Mouse (Mus musculus) embryonic stem cell, embryonic (primary cell): Measurements from ENCODE around the gene Unc79.

Source experiments
- CTCF ChIA-PET, 4 experiments: fragments of 300-600 bp in 2 of 4; fragments of 350-600 bp in 2 of 4; sonication (Branson Sonifier 250); formaldehyde crosslinking; loops; one replicate each; lab custom pipeline; 2022; ENCODE audit warnings: inconsistent platforms in 2 of 4; lab: Charles Lee
- POLR2A ChIA-PET, 4 experiments: fragments of 300-600 bp in 2 of 4; fragments of 350-600 bp in 2 of 4; sonication (Branson Sonifier 250); formaldehyde crosslinking; loops; one replicate each; lab custom pipeline; 2022; ENCODE audit warnings: antibody characterized with exemption in 4 of 4, inconsistent platforms in 1 of 4; lab: Charles Lee

Gene Unc79

GRCm38 (mm10) chr12:102987736-102988135 is 39.1 kb downstream of the Unc79 start:
- ChIA-PET POLR2A (no interaction called here), CTCF (no interaction called here)

DNA sequence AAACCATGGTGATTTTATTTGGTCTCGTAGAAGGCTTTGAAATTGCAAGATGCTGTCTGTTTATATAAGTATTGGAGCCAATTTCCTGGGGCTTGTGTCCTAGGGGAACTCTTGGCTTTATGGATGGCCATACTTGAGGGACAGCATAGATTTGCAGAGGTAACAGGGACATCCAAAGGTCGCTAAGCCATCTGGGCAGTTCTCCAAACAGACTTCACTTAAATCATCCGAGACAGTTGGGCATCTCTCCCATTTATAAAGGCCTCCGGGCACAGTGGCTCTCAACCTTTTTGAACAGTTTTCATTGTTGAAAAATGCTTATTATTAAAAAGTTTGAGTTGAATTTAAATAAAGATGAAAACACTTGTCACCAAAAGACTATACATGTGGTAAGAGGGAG is 59.8 kb downstream of the Unc79 start:
- ChIA-PET CTCF (no interaction called here), POLR2A (interaction anchor here in 1 of 4 experiments (0.7 kb wide), 1 partner anchor 60 kb away, joined by 3 read pairs; no protein-coding TSS in a partner anchor)

DNA sequence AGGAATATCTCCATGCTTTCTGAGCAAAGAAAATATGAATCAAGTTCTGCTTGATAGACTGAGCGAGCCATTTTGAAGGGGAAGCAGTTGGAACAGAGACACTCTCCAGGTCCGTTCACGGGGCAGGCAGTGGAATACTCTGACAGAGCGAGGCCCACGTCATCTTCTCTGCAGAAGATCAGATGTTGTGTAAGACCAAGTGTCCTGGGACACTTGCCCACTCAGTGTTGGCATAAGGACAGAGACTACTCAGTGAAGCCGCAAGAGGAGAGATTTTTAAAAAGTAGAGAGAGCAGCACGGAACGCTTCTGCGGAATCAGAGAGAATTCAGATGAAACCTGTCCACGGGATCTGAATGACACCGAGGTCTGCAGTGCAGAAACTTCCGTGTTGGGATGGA is 69.5 kb downstream of the Unc79 start:
- POLR2A ChIA-PET, result interaction anchor here in 1 of 4 experiments (0.6 kb wide), 1 partner anchor 9 kb away, joined by 3 read pairs; no protein-coding TSS in a partner anchor
- CTCF ChIA-PET, result no interaction called here

- ChIA-PET CTCF (interaction anchor here in 3 of 4 experiments (0.5 to 0.7 kb wide), 3 partner anchors 10 to 1034 kb away, joined by 3 to 5 read pairs (median 3); no protein-coding TSS in a partner anchor), POLR2A (no interaction called here)
These were observed 88.0 kb downstream of the Unc79 start for GRCm38 (mm10) chr12:103036692-103037091.

- ChIA-PET POLR2A (interaction anchor here in 1 of 4 experiments (0.7 kb wide), 1 partner anchor 456 kb away, joined by 3 read pairs; no protein-coding TSS in a partner anchor), CTCF (no interaction called here)
These were observed 90.7 kb downstream of the Unc79 start for GRCm38 (mm10) chr12:103039332-103039731.

GRCm38 (mm10) chr12:103040136-103040535 is 91.5 kb downstream of the Unc79 start:
- ChIA-PET CTCF (no interaction called here), POLR2A (interaction anchor here in 1 of 4 experiments (0.7 kb wide), 1 partner anchor 455 kb away, joined by 3 read pairs; no protein-coding TSS in a partner anchor)

DNA sequence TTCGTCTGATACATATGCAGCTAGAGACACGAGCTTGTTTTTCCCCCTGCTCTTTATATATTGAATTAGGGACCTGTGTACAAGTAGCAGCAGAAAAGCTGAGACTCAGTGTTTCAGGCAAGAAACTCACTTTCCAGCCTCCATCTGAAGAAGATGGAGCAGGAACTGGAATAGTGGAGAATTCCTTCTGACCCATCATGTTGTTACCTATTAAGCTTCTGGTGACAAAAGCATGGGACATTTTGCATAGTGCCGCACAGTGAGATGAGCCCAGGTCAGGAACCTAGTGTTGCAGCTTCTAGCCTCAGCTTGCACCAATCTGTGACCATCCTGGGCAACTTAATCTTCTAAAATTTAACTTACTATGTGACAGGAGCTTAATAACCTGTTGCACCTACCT is 92.7 kb downstream of the Unc79 start:
- POLR2A ChIA-PET, result interaction anchor here in 2 of 4 experiments (0.6 to 1.1 kb wide), 3 partner anchors 66 to 335 kb away, joined by 3 to 6 read pairs (median 3); partner anchors contain the start of genes Moap1 (in 1 of the 2) and Tmem251 (in 1 of the 2)
- CTCF ChIA-PET, result interaction anchor here in 2 of 4 experiments (0.6 to 0.9 kb wide), 3 partner anchors 18 to 27 kb away, joined by 3 read pairs; no protein-coding TSS in a partner anchor

DNA sequence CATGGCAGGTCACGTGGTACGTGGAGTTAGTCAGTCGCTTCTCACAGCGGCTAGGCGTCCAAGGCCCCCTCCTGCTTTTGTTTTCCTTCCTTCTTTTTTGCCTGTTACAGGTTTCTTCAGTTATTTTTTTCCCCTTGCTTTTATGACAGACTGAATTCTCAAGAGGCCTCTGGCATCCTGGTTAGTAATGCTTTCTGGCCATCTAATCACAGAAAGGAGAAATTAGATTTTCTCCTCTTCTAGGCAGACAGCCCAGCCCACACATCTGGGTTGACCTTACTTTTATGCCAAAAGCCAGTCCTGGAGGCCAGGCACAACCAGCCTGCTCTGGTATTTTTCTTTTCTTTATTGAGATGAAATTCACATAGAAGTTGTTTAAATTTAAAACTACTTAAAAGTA is 94.1 kb downstream of the Unc79 start:
- ChIA-PET POLR2A (no interaction called here), CTCF (no interaction called here)

- CTCF ChIA-PET, result no interaction called here
- POLR2A ChIA-PET, result no interaction called here
These were observed 95.8 kb downstream of the Unc79 start for GRCm38 (mm10) chr12:103044422-103044821.

DNA sequence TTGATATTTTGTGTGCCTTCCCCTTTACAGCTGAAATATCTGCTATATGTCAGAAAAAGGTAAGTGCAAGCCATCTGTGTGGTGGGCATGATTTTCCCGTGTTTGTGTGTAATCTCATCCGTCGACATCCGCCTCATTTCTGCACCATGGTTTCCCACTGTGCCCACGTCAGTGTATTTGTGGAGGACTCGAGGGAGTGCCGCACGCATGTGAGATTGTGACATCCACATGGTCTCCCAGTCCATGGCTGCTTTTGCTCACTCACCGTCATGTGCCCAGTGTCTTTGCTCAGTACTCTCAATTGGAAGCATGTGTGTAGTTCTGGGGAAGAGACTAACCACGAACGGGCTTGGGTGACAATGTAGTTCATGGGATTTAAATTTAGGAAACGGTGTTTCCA is 101.2 kb downstream of the Unc79 start:
- ChIA-PET CTCF (no interaction called here), POLR2A (no interaction called here)

DNA sequence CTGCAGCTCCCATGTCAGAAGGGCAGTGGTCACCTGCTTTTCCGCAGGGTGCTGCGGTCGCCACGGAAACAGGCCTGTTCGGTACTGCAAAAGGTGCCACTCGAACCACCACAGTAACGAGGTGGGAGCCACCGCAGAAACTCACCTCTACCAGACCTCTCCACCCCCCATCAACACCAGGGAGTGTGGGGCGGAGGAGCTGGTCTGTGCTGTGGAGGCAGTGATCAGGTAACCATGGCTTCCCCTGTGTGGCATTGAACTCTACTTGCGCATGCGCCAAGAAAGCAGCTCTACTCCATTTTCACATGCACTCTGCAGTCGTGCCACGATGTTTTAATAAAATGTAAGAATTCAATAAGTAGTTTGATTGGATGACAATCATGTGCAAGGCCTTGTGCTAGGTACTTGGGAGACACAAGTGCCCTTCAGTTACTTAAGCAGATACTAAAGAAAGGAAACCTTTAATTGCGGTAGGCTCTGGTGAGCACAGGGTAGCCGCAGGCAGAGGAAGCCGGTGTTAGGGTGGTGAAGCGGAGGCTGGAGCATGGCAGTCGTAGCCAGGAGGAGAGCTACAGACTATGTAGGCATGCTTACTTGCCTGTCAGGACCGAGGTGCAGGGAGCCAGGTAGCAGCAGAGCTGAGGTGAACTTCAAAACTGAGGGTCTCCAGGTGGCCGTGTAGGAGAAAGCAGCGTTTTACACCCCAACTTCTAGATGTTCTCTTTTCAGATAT is 110.8 kb downstream of the Unc79 start:
- ChIA-PET POLR2A (interaction anchor here in 1 of 4 experiments (0.9 kb wide), 1 partner anchor 316 kb away, joined by 3 read pairs; the partner anchor contains the start of genes Moap1 and Tmem251), CTCF (interaction anchor here in 1 of 4 experiments (0.6 kb wide), 1 partner anchor 18 kb away, joined by 3 read pairs; no protein-coding TSS in a partner anchor)

- ChIA-PET POLR2A (interaction anchor here in 2 of 4 experiments (0.7 kb wide), 3 partner anchors 9 to 116 kb away, joined by 3 to 5 read pairs (median 3); no protein-coding TSS in a partner anchor), CTCF (no interaction called here)
These were observed 112.1 kb downstream of the Unc79 start for GRCm38 (mm10) chr12:103060791-103061190.

DNA sequence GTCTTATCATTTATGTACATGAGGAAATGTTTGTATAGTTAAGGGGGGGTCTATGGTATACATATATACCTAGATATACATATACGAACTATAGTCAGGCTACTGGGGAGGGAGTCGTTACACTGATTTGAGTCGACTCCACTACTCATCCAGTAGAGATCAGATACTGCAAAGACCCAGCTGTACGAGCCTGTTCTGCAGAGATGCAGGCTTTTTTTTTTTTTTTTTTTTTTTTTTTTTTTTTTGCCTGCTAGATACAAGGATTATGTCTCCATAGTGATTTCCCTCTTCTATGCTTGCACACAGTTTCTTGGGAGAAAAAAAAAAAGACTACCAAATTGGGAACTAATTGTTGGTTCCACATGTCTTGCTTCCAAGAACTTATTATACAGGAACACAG is 113.5 kb downstream of the Unc79 start:
- POLR2A ChIA-PET, result no interaction called here
- CTCF ChIA-PET, result interaction anchor here in 1 of 4 experiments (0.6 kb wide), 1 partner anchor 136 kb away, joined by 7 read pairs; no protein-coding TSS in a partner anchor

- POLR2A ChIA-PET, result no interaction called here
These were observed 116.3 kb downstream of the Unc79 start for GRCm38 (mm10) chr12:103064944-103065343.

GRCm38 (mm10) chr12:103068161-103068560 is 119.5 kb downstream of the Unc79 start:
- CTCF ChIA-PET, result interaction anchor here in 1 of 4 experiments (1.6 kb wide), 1 partner anchor 26 kb away, joined by 3 read pairs; no protein-coding TSS in a partner anchor

More at GRCm38 (mm10) chr12:103064944-103065343, 116.3 kb downstream of the Unc79 start:
- CTCF ChIA-PET, result no interaction called here

DNA sequence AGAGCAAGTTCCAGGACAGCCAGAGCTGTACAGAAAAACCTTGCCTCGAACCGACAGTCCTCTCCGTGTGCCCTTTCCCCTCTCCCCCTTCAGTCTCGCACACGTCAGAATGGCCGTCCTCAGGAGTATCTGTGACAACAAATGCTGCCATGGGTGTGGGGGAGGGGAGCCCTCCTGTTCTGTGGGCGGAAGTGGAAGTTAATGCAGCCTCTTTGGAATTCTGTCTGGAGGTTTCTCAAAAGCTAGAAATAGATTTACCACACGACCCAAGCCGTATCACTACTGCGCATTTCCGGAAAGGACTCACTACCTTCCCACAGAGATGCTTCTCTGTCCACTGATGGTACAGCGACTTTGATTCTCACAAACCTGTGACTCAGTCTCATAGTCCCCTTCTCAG is 120.9 kb downstream of the Unc79 start:
- POLR2A ChIA-PET, result interaction anchor here in 1 of 4 experiments (0.6 kb wide), 1 partner anchor 8 kb away, joined by 3 read pairs; no protein-coding TSS in a partner anchor

More at GRCm38 (mm10) chr12:103068161-103068560, 119.5 kb downstream of the Unc79 start:
- POLR2A ChIA-PET, result interaction anchor here in 2 of 4 experiments (0.6 to 0.7 kb wide), 3 partner anchors 9 to 294 kb away, joined by 3 read pairs; no protein-coding TSS in a partner anchor

GRCm38 (mm10) chr12:103073953-103074352 is 125.3 kb downstream of the Unc79 start:
- ChIA-PET POLR2A (interaction anchor here in 1 of 4 experiments (0.6 kb wide), 1 partner anchor 371 kb away, joined by 3 read pairs; no protein-coding TSS in a partner anchor), CTCF (no interaction called here)

More for the DNA sequence above, 120.9 kb downstream of the Unc79 start:
- CTCF ChIA-PET, result no interaction called here

DNA sequence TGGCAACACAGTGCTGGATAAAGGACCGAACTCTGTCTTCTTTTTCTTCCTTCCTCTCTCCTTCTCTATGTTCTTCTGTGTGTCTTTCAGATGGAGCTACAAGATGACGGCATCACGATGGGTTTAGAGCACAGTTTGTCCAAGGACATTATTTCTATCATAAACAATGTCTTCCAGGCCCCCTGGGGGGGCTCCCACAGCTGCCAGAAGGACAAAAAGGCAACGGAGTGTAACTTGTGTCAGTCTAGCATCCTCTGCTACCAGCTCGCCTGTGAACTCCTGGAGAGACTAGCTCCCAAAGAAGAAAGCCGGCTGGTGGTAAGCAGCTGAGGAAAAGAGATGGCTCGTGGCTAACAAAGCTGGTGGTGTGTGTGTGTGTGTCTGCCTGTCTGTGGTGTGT is 130.1 kb downstream of the Unc79 start:
- ChIA-PET CTCF (interaction anchor here in 1 of 4 experiments (0.5 kb wide), 1 partner anchor 11 kb away, joined by 10 read pairs; no protein-coding TSS in a partner anchor), POLR2A (interaction anchor here in 1 of 4 experiments (0.7 kb wide), 1 partner anchor 51 kb away, joined by 3 read pairs; no protein-coding TSS in a partner anchor)

DNA sequence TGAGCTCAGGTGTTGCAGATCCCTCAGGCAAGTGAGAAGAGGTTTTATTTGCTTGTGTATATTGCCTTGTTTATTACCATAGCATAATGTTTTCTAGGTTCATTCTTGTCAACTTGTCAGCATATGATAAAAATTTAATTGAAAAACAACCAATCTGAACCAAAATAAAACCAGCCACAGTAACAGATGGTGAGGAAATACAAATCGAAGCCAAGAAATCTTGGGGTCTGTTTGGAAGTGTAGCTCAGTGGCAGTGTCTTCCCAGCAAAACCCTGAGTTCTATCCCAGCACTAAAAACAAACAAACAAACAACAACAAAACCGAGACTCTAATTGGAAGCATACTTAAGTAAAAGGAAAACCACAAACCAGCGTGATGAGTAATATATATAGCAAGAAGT is 131.4 kb downstream of the Unc79 start:
- CTCF ChIA-PET, result no interaction called here

More for the DNA sequence above, 131.4 kb downstream of the Unc79 start:
- POLR2A ChIA-PET, result interaction anchor here in 1 of 4 experiments (1.3 kb wide), 1 partner anchor 32 kb away, joined by 4 read pairs; no protein-coding TSS in a partner anchor
